In genomic region chr15:30617932-30618331, GRCm38 (mm10) we compare ENCODE assay signal across 24 mouse cellular contexts.
DNase-seq lines count a peak whose midpoint lies in the region; ATAC-seq and TF ChIP-seq lines count a peak whose summit lies in the region.
"Had no signal": no experiment of that assay in that cellular context is flagged by ENCODE, and none has a peak within 500 bp of the region (broad histone marks: within the 10 kb centered on the region; RNA-seq: fewer than 3 reads in every experiment).

No protein-coding gene starts in this region.

- no peak overlapping the region for H3K27ac ChIP-seq in forebrain, embryonic 13.5 days
- H3K27ac ChIP-seq in forebrain, embryonic 10.5 days = no peak overlapping the region
- H3K27ac ChIP-seq in forebrain, embryonic 16.5 days (ENCODE audit: low read length) = no peak overlapping the region
- H3K27ac ChIP-seq in forebrain, embryonic 12.5 days = no peak overlapping the region
- H3K27ac ChIP-seq: embryonic facial prominence, embryonic 13.5 days; embryonic facial prominence, embryonic 15.5 days had no signal

- DNase-seq in forebrain, embryonic 10.5 days (ENCODE audit: extremely low spot score, low spot score) = no peak
- peak; percentile 55 for DNase-seq in brain, embryonic 14.5 days (ENCODE audit: low read depth)
- DNase-seq: adrenal gland, adult 8-10 months; adrenal gland, postnatal 14 days; adrenal gland, postnatal 36 days; B cell, adult 2 months; cerebellum, adult 11 months; cerebellum, adult 18-20 months; cerebellum, adult 8-10 months; cerebellum, adult 9-11 months; cerebellum, postnatal 14 days; cerebellum, postnatal 36 days; embryo, embryonic 11 days had no signal

- peak; percentile 52 for ATAC-seq in forebrain, embryonic 13.5 days
- peak; percentile 60 for ATAC-seq in forebrain, embryonic 16.5 days
- ATAC-seq in forebrain, embryonic 12.5 days (ENCODE audit: low FRiP score) = no peak
- ATAC-seq: activated CD4-positive, CD25-positive, alpha-beta regulatory T cell, adult 4 months; CD4-positive, CD25-positive, alpha-beta regulatory T cell, adult 4 months; Patski had no signal

- no peaks in the 10 kb centered on the region for H3K27me3 ChIP-seq in forebrain, embryonic 13.5 days
- H3K27me3 ChIP-seq in forebrain, embryonic 10.5 days (ENCODE audit: poor library complexity, severe bottlenecking) = no peaks in the 10 kb centered on the region
- H3K27me3 ChIP-seq in forebrain, embryonic 16.5 days (replicated peaks; ENCODE audit: control insufficient read depth, insufficient read depth, low read length) = no peaks in the 10 kb centered on the region
- H3K27me3 ChIP-seq in forebrain, embryonic 12.5 days = no peaks in the 10 kb centered on the region
- H3K27me3 ChIP-seq: CH12.LX; embryonic facial prominence, embryonic 13.5 days; embryonic facial prominence, embryonic 15.5 days; Patski had no signal

- TF ChIP-seq POLR2A in brain, embryonic 14.5 days (IDR thresholded peaks at IDR 0.05; ENCODE audit: borderline replicate concordance, extremely low read depth, insufficient read depth, insufficient read length, poor library complexity, severe bottlenecking) = no peak

- H3K9me3 ChIP-seq in forebrain, embryonic 13.5 days (replicated peaks) = no peaks in the 10 kb centered on the region
- no peaks in the 10 kb centered on the region for H3K9me3 ChIP-seq in forebrain, embryonic 10.5 days
- H3K9me3 ChIP-seq in forebrain, embryonic 16.5 days (ENCODE audit: control insufficient read depth, low read length) = no peaks in the 10 kb centered on the region
- H3K9me3 ChIP-seq in forebrain, embryonic 12.5 days = no peaks in the 10 kb centered on the region
- H3K9me3 ChIP-seq: embryonic facial prominence, embryonic 13.5 days; embryonic facial prominence, embryonic 15.5 days had no signal

- no peak overlapping the region for H3K9ac ChIP-seq in forebrain, embryonic 13.5 days
- no peak overlapping the region for H3K9ac ChIP-seq in forebrain, embryonic 16.5 days (replicated peaks; ENCODE audit: low read depth, low read length)
- H3K9ac ChIP-seq in forebrain, embryonic 12.5 days = no peak overlapping the region
- H3K9ac ChIP-seq: embryonic facial prominence, embryonic 13.5 days; embryonic facial prominence, embryonic 15.5 days had no signal

- peaks cover 5% of the 10 kb centered on the region; the same call in 1 of the 2 replicates for H3K36me3 ChIP-seq in forebrain, embryonic 13.5 days (ENCODE audit: poor library complexity, severe bottlenecking)
- peaks cover 5% of the 10 kb centered on the region; the same call in 1 of the 2 replicates for H3K36me3 ChIP-seq in forebrain, embryonic 10.5 days (replicated peaks)
- no peaks in the 10 kb centered on the region for H3K36me3 ChIP-seq in forebrain, embryonic 16.5 days (ENCODE audit: control insufficient read depth, insufficient read depth)
- H3K36me3 ChIP-seq in forebrain, embryonic 12.5 days (replicated peaks) = peaks cover 8% of the 10 kb centered on the region; the same call in 1 of the 2 replicates
- H3K36me3 ChIP-seq: embryonic facial prominence, embryonic 13.5 days; embryonic facial prominence, embryonic 15.5 days; G1E had no signal

- WGBS in forebrain, embryonic 13.5 days = 59% methylated on average over 2 of the region's 2 CpGs
- WGBS in forebrain, embryonic 10.5 days = 80% methylated on average over 2 of the region's 2 CpGs
- WGBS in forebrain, embryonic 16.5 days = 28% methylated on average over 2 of the region's 2 CpGs
- 61% methylated on average over 2 of the region's 2 CpGs for WGBS in forebrain, embryonic 12.5 days

- H3K4me2 ChIP-seq in forebrain, embryonic 13.5 days = no peak overlapping the region
- H3K4me2 ChIP-seq in forebrain, embryonic 16.5 days (ENCODE audit: low read length) = no peak overlapping the region
- no peak overlapping the region for H3K4me2 ChIP-seq in forebrain, embryonic 12.5 days
- H3K4me2 ChIP-seq: embryonic facial prominence, embryonic 13.5 days; embryonic facial prominence, embryonic 15.5 days had no signal

- no peaks in the 10 kb centered on the region for H3K4me1 ChIP-seq in forebrain, embryonic 13.5 days
- H3K4me1 ChIP-seq in forebrain, embryonic 10.5 days = no peaks in the 10 kb centered on the region
- H3K4me1 ChIP-seq in forebrain, embryonic 16.5 days (replicated peaks; ENCODE audit: control insufficient read depth, insufficient read depth, low read length) = no peaks in the 10 kb centered on the region
- H3K4me1 ChIP-seq in forebrain, embryonic 12.5 days = peaks cover 3% of the 10 kb centered on the region; the same call in 1 of the 2 replicates
- H3K4me1 ChIP-seq: embryonic facial prominence, embryonic 15.5 days had no signal

- H3K4me3 ChIP-seq in forebrain, embryonic 13.5 days = no peak overlapping the region
- H3K4me3 ChIP-seq in forebrain, embryonic 10.5 days = no peak overlapping the region
- no peak overlapping the region for H3K4me3 ChIP-seq in forebrain, embryonic 16.5 days (replicated peaks; ENCODE audit: low read length)
- no peak overlapping the region for H3K4me3 ChIP-seq in forebrain, embryonic 12.5 days (replicated peaks)
- H3K4me3 ChIP-seq: embryonic facial prominence, embryonic 13.5 days; embryonic facial prominence, embryonic 15.5 days; erythroblast, embryonic 14.5 days had no signal

- TF ChIP-seq CTCF in brain, embryonic 14.5 days (IDR thresholded peaks at IDR 0.05; ENCODE audit: borderline replicate concordance, extremely low read depth, insufficient read depth, insufficient read length) = no peak
